Mouse (Mus musculus) heart, embryonic 14.5 days (tissue): ENCODE results near the gene Aicda. TPM values are rescaled to one million over a fixed set of nuclear protein-coding genes. Genes with fewer than 3 reads are reported as not detected.
"Not testable (repeated sequence)": the region's sequence is repeated elsewhere in the genome, so short reads cannot be mapped to it uniquely, and the experiment has no call there.

Experiments used
- ATAC-seq: fragments of 200-750 bp; cut with Nextera tagmentation; 2 replicates; pipeline ENCODE4 v1.8.0; 2017; ENCODE audit warnings: low read depth, moderate TSS enrichment; ENCODE audit not compliant: insufficient number of reproducible peaks, insufficient read depth, low FRiP score
- H3K27ac ChIP-seq, 2 experiments: fragments of 200-500 bp in 1 of 2; fragments of 300-500 bp in 1 of 2; sonication (generic) in 1 of 2; replicated peaks in 1 of 2; 2 replicates each; pipeline ENCODE4 v1.5.1; 2012 to 2014; ENCODE audit warnings: low read depth in 2 of 2, low read length in 2 of 2, control low read depth in 1 of 2, mild to moderate bottlenecking in 1 of 2, mixed read lengths in 1 of 2; ENCODE audit not compliant: control insufficient read depth in 1 of 2, insufficient read depth in 1 of 2
- H3K27me3 ChIP-seq: fragments of 300-500 bp; sonication (generic); 2 replicates; pipeline ENCODE4 v1.6.1; 2014; ENCODE audit warnings: mild to moderate bottlenecking, low read length, control low read depth; ENCODE audit not compliant: control insufficient read depth, insufficient read depth
- H3K36me3 ChIP-seq: fragments of 300-500 bp; sonication (generic); 2 replicates; pipeline ENCODE4 v1.6.1; 2014; ENCODE audit warnings: mild to moderate bottlenecking, control low read depth, low read length, mixed read lengths; ENCODE audit not compliant: control insufficient read depth, insufficient read depth
- H3K4me1 ChIP-seq, 2 experiments: fragments of 200-500 bp in 1 of 2; fragments of 300-500 bp in 1 of 2; sonication (generic) in 1 of 2; 2 replicates each; pipeline ENCODE4 v1.6.1; 2012 to 2014; ENCODE audit warnings: low read length in 2 of 2, control low read depth in 1 of 2, mixed read lengths in 1 of 2; ENCODE audit not compliant: control insufficient read depth in 2 of 2, insufficient read depth in 2 of 2
- H3K4me2 ChIP-seq: fragments of 300-500 bp; sonication (generic); 2 replicates; pipeline ENCODE4 v1.6.1; 2014; ENCODE audit warnings: mild to moderate bottlenecking, low read length
- H3K4me3 ChIP-seq, 2 experiments: fragments of 200-500 bp in 1 of 2; fragments of 300-500 bp in 1 of 2; sonication (generic) in 1 of 2; 2 replicates each; pipeline ENCODE4 v1.5.1; 2012 to 2014; ENCODE audit warnings: low read length in 2 of 2, mild to moderate bottlenecking in 2 of 2, control low read depth in 1 of 2, low read depth in 1 of 2, moderate library complexity in 1 of 2; ENCODE audit not compliant: control insufficient read depth in 1 of 2, insufficient read depth in 1 of 2
- H3K9ac ChIP-seq: fragments of 300-500 bp; sonication (generic); 2 replicates; pipeline ENCODE4 v1.6.1; 2014; ENCODE audit warnings: mild to moderate bottlenecking, low read length
- H3K9me3 ChIP-seq: fragments of 300-500 bp; sonication (generic); 2 replicates; pipeline ENCODE4 v1.6.1; 2016; ENCODE audit warnings: low read length, control low read depth; ENCODE audit not compliant: control insufficient read depth
- WGBS: fragments of 180-500 bp; shearing (Covaris S2); extraction: QIAGEN DNeasy Blood & Tissue Kit; methylation state at CpG from one replicate; pipeline ENCODE4 v1.1.7; 2014; 5-methylcytosine and 5-hydroxymethylcytosine counted together
- polyA plus RNA-seq: library from polyadenylated mRNA; unstranded; fragments of >200 nt; fragmentation: Nextera tagmentation; extraction: Ambion mirVana; gene quantifications from 2 replicates; pipeline ENCODE4 v1.2.1, GENCODE M21; 2014

Aicda gene
- polyA plus RNA-seq, 1 experiment from 2014 or later, result not detected

DNA sequence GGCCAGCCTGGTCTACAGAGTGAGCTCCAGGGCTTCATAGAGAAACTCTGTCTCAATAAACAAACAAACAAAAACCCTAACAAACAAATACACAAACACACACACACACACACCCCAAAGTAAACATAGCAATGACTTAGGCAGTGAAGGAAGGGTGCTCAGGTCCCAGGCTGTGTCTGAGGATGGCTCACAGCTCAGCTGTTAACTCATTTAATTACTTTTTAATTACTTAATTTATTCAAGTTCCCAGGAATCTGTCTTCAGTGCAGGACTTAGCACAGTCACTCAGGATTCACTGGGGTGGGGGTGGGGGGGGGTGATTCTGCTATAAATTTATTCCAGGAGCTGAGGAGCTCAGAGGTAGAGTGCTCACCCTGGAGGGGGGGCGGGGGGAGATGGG, 16.2 kb downstream of the Aicda start:
- Histone ChIP-seq H3K27ac (no peak overlapping the region), H3K27me3 (no peaks in the 10 kb centered on the region), H3K4me2 (no peak overlapping the region), H3K4me3 (no peak overlapping the region), H3K36me3 (no peaks in the 10 kb centered on the region), H3K9me3 (no peaks in the 10 kb centered on the region), H3K4me1 (peaks cover 2 to 10% of the 10 kb centered on the region in 2 experiments; a peak in 2 of 4 replicates), H3K9ac (no peak overlapping the region)
- WGBS, result 88% methylated on average over 1 of the region's 1 CpGs
- no peak for ATAC-seq

DNA sequence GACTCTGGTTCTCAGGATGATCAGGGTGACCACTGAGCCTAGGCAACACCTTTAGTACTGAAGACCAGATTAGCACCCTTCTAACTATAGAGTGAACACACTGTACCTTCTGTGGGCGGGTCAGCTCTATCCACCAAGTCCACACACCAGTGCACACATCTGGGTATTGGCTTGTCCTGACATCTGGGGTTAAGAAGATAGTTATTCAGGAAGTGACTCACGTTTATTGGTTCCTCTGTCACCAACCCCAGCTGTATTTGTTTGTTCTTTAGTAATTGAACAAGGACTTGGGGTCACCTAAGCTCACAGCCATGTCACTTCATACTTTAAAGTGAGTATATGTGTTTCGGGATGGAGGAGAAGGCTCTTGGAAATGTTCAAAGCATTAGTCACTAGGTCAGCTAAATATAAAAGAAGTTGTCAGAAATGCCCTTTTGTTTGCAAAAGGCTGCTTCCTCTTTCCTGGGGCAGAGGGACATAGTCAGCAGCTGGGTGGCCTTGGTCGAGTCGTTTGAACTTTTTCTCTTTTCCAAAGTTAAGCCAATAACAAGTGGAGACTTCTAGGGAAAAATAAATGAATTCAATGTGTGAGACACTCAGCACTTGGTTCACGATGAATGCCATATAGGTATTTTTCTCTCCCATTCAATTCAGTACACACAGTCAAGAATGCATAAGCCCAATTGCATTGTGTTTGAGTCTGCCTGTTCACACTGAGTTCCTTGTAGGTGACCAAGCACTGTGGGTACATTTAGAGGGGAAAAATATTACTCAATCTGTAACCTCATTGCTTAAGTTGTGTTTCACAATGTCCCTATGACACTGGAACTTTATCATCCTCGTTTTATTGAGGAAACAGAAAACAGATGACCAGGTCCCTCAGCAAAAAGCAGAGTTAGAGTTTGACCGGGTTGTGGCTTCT, 17.4 kb downstream of the Aicda start:
- no peak for ATAC-seq
- Histone ChIP-seq H3K4me1 (peaks cover 2 to 10% of the 10 kb centered on the region in 2 experiments; a peak in 2 of 4 replicates), H3K9ac (no peak overlapping the region), H3K36me3 (no peaks in the 10 kb centered on the region), H3K27ac (no peak overlapping the region), H3K9me3 (no peaks in the 10 kb centered on the region), H3K4me2 (no peak overlapping the region), H3K27me3 (no peaks in the 10 kb centered on the region), H3K4me3 (no peak overlapping the region)
- WGBS, result 68% methylated on average over 8 of the region's 8 CpGs

DNA sequence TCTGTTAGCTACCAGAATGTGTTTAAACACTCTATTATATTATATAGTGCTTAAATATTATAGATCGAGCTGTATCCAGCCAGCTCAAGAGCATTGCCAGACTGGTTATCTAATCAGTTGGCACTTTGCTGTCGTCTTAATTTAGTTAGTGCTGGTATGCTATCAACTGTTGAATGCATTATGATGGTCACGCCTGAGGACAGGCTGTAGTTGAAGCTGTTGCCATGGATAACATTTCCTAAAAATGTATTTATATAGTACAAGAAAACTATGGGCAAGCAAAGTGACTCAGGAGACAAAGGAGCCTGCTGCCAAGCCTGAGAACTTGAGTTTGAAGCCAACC, 18.0 kb downstream of the Aicda start:
- peaks cover 2 to 10% of the 10 kb centered on the region in 2 experiments; a peak in 2 of 4 replicates for H3K4me1 ChIP-seq
- WGBS, result 20% methylated on average over 3 of the region's 3 CpGs
- no peak overlapping the region for H3K27ac ChIP-seq
- H3K9ac ChIP-seq, result no peak overlapping the region
- ATAC-seq, result no peak
- H3K27me3 ChIP-seq, result no peaks in the 10 kb centered on the region
- H3K9me3 ChIP-seq, result no peaks in the 10 kb centered on the region
- no peak overlapping the region for H3K4me2 ChIP-seq
- H3K36me3 ChIP-seq, result no peaks in the 10 kb centered on the region
- no peak overlapping the region for H3K4me3 ChIP-seq

DNA sequence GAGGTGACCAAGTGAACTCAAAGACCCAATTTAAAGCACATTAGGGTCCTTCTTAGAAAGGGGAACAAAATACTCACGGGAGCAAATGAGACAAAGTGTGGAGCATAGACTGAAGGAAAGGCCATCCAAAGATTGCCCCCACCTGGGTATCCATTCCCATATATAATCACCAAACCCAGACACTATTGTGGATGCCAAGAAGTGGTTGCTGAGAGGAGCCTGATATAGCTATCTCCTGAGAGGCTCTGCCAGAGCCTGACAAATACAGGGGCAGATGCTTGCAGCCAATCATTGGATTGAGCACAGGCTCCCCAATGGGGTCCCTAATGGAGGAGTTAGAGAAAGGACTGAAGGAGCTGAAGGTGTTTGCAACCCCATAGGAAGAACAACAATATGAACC, 21.4 kb downstream of the Aicda start:
- WGBS, result 71% methylated on average over 1 of the region's 1 CpGs
- not testable (repeated sequence) for H3K9me3 ChIP-seq, ATAC-seq, H3K4me2 ChIP-seq, H3K36me3 ChIP-seq, H3K4me3 ChIP-seq, H3K27me3 ChIP-seq, H3K27ac ChIP-seq, H3K9ac ChIP-seq
- H3K4me1 ChIP-seq, result peaks cover 2 to 10% of the 10 kb centered on the region in 2 experiments; a peak in 2 of 4 replicates

DNA sequence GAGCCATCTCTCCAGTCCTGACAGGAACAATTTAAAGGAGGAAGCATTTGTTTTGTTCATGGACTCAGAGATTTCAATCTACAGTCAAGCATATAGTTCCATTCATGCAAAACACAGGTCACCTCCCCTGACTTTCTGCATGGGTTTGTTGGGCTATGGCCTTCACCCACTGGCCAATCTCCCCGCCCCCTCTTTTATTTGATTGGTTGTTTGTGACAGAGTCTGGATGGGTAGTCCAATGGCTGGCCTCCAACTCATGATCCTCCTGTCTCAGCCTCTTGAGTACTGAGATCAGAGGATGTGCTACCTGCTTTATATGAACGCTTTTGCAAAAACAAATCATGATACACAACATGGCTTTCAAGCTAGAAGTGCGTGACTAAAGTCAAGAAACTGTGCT, 23.4 kb downstream of the Aicda start:
- H3K36me3 ChIP-seq, result no peaks in the 10 kb centered on the region
- WGBS, result 87% methylated on average over 3 of the region's 3 CpGs
- no peak overlapping the region for H3K4me3 ChIP-seq
- H3K4me2 ChIP-seq, result no peak overlapping the region
- peaks cover 0 to 1% of the 10 kb centered on the region in 2 experiments; a peak in 1 of 4 replicates for H3K4me1 ChIP-seq
- no peaks in the 10 kb centered on the region for H3K9me3 ChIP-seq
- no peaks in the 10 kb centered on the region for H3K27me3 ChIP-seq
- H3K27ac ChIP-seq, result no peak overlapping the region
- H3K9ac ChIP-seq, result no peak overlapping the region
- no peak for ATAC-seq

DNA sequence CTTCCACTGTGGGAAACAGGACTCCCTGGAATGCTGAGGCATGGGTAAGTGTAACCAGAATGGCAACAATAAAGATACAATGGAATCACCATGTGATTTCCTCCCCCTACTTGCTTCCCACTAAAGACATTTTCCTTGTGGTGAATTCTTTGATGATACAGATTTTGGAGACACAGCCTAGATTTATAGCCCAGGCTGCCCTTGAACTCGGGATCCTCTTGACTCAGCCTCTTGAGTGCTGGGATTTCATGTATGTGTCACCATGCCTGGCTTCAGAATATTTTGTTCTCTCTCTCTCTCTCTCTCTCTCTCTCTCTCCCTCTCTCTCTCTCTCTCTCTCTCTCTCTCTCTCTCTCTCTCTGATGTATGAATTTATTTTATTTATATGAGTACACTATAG, 25.5 kb downstream of the Aicda start:
- H3K4me1 ChIP-seq, result no peaks in the 10 kb centered on the region
- no peaks in the 10 kb centered on the region for H3K9me3 ChIP-seq
- no peak for ATAC-seq
- H3K36me3 ChIP-seq, result no peaks in the 10 kb centered on the region
- WGBS, result 71% methylated on average over 1 of the region's 1 CpGs
- no peak overlapping the region for H3K4me3 ChIP-seq
- no peaks in the 10 kb centered on the region for H3K27me3 ChIP-seq
- H3K9ac ChIP-seq, result no peak overlapping the region
- H3K4me2 ChIP-seq, result no peak overlapping the region
- no peak overlapping the region for H3K27ac ChIP-seq

DNA sequence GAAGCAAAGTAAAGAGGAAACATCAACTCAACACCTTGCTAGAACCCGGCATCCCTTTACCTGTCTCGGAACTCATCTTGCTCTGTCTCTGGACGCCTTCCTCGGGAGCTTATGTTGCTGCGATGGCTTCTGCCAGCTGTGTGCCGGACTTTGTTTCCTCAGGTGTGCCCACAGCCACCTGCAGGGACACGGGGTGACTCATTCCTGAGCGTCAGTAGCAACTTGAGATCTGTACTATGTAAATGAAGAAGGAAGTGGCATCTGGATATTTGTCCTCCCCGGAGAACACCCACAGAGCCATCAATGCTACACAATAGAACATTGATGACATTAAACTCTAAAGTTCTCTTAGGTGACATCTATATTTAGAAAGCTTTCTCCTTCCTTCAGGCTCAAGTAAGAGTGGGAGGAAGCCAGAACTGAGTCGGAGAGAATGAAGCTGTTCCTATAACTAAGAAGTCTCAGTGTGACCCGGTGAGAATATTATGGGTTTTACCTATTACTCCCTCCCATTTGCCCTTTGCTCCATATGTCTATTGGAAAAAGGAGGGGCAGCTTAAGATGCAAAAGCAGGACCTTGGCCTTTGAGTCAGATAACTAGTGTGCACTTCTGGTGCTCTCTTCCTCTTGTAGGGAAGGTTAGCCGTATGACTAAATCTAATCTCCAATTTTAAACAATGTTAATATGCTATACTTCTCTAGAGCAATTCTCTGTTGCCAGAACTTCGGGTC, 37.6 kb downstream of the Aicda start:
- ATAC-seq, result no peak
- Histone ChIP-seq H3K27me3 (no peaks in the 10 kb centered on the region), H3K4me1 (no peaks in the 10 kb centered on the region), H3K9ac (no peak overlapping the region), H3K27ac (no peak overlapping the region), H3K4me2 (no peak overlapping the region), H3K9me3 (no peaks in the 10 kb centered on the region), H3K4me3 (no peak overlapping the region), H3K36me3 (no peaks in the 10 kb centered on the region)
- 78% methylated on average over 13 of the region's 13 CpGs for WGBS
